Mouse (Mus musculus) stomach, postnatal 0 days (tissue): ENCODE measurements around the gene Prr13.

Source experiments
- CTCF ChIP-seq: IDR thresholded peaks from 2 replicates; pipeline ENCODE4 v1.5.1; 2016; ENCODE audit warnings: antibody characterized with exemption, low read depth, mild to moderate bottlenecking, moderate library complexity
- EP300 ChIP-seq: optimal IDR thresholded peaks from 2 replicates; pipeline ENCODE3; 2016; ENCODE audit warnings: antibody characterized with exemption

GRCm38 (mm10) chr15:102505073-102505769 is 46.4 kb downstream of the Prr13 start:
- no peak for TF ChIP-seq CTCF
- no peak for TF ChIP-seq EP300
